Mouse (Mus musculus): Measurements from ENCODE around the gene Tmtc1.

The Tmtc1 gene

GRCm38 (mm10) chr6:148305821-148306220 is 138.4 kb downstream of the Tmtc1 start:
- DNase-seq (ENCODE audit: low spot score) = no peak

- no peak for DNase-seq (ENCODE audit: low spot score)
Observed at GRCm38 (mm10) chr6:148305191-148305590, 139.0 kb downstream of the Tmtc1 start.

GRCm38 (mm10) chr6:148302261-148302660 is 141.9 kb downstream of the Tmtc1 start:
- no peak for DNase-seq (ENCODE audit: low spot score)

GRCm38 (mm10) chr6:148297086-148297485 is 147.1 kb downstream of the Tmtc1 start:
- DNase-seq (ENCODE audit: low spot score) = no peak

- no peak for DNase-seq (ENCODE audit: low spot score)
Observed at GRCm38 (mm10) chr6:148296418-148296817, 147.8 kb downstream of the Tmtc1 start.

GRCm38 (mm10) chr6:148294506-148294905 is 149.7 kb downstream of the Tmtc1 start:
- no peak for DNase-seq (ENCODE audit: low spot score)

- no peak for DNase-seq (ENCODE audit: low spot score)
Observed at GRCm38 (mm10) chr6:148290865-148291264, 153.3 kb downstream of the Tmtc1 start.

- DNase-seq (ENCODE audit: low spot score) = no peak
Observed at GRCm38 (mm10) chr6:148283224-148283881, 160.8 kb downstream of the Tmtc1 start.

GRCm38 (mm10) chr6:148279240-148279639 is 164.9 kb downstream of the Tmtc1 start:
- DNase-seq (ENCODE audit: low spot score) = no peak

GRCm38 (mm10) chr6:148276418-148276817 is 167.8 kb downstream of the Tmtc1 start:
- no peak for DNase-seq (ENCODE audit: low spot score)

GRCm38 (mm10) chr6:148275046-148275445 is 169.1 kb downstream of the Tmtc1 start:
- DNase-seq (ENCODE audit: low spot score) = no peak

- no peak for DNase-seq (ENCODE audit: low spot score)
Observed at GRCm38 (mm10) chr6:148260729-148261101, 183.5 kb downstream of the Tmtc1 start.

- DNase-seq (ENCODE audit: low spot score) = no peak
Observed at GRCm38 (mm10) chr6:148259979-148260728, 184.0 kb downstream of the Tmtc1 start.

- no peak for DNase-seq (ENCODE audit: low spot score)
Observed at GRCm38 (mm10) chr6:148259074-148259473, 185.1 kb downstream of the Tmtc1 start.

GRCm38 (mm10) chr6:148257805-148258204 is 186.4 kb downstream of the Tmtc1 start:
- no peak for DNase-seq (ENCODE audit: low spot score)

GRCm38 (mm10) chr6:148256109-148256508 is 188.1 kb downstream of the Tmtc1 start:
- no peak for DNase-seq (ENCODE audit: low spot score)

- DNase-seq (ENCODE audit: low spot score) = no peak
Observed at GRCm38 (mm10) chr6:148255395-148256053, 188.7 kb downstream of the Tmtc1 start.

GRCm38 (mm10) chr6:148249221-148249620 is 195.0 kb downstream of the Tmtc1 start:
- no peak for DNase-seq (ENCODE audit: low spot score)

- peak; percentile 42 for DNase-seq (ENCODE audit: low spot score)
Observed at GRCm38 (mm10) chr6:148248625-148249024, 195.6 kb downstream of the Tmtc1 start.

GRCm38 (mm10) chr6:148246544-148246943 is 197.6 kb downstream of the Tmtc1 start:
- DNase-seq (ENCODE audit: low spot score) = no peak

- no peak for DNase-seq (ENCODE audit: low spot score)
Observed at GRCm38 (mm10) chr6:148244836-148245235, 199.4 kb downstream of the Tmtc1 start.

- no peak for DNase-seq (ENCODE audit: low spot score)
Observed at GRCm38 (mm10) chr6:148242304-148242703, 201.9 kb downstream of the Tmtc1 start.

- DNase-seq (ENCODE audit: low spot score) = no peak
Observed at GRCm38 (mm10) chr6:148241685-148242084, 202.5 kb downstream of the Tmtc1 start.
